Mouse (Mus musculus) lung, postnatal 0 days (tissue): Measurements from ENCODE around the gene Ablim1.
A peak's percentile ranks its signal among the peaks of the same experiment; 100 is the strongest.

ENCODE experiments used
- CTCF ChIP-seq: IDR thresholded peaks from 2 replicates; pipeline ENCODE4 v1.5.1; 2016; ENCODE audit warnings: antibody characterized with exemption, mild to moderate bottlenecking
- EP300 ChIP-seq: IDR thresholded peaks from 2 replicates; pipeline ENCODE4 v1.6.1; 2016; ENCODE audit warnings: antibody characterized with exemption, mild to moderate bottlenecking, control low read depth

DNA sequence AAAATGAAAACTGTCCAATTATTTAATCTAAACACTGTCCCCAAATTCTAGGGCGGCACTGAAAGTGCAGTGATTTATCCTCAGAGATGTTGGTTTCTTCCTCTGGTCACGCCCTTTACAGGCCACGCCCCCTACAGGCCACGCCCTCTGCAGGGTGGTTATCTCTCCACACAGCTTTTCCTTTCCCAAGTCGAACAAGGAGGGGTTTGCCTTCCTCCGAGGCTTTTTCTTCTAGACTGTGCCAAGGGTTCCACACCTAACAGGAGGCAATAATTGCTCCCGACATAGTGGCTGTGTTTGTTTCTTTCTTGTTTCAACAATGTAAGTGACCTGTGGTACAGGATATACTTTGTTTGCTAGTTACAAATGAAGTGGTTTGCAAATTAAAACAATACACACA lies 21.0 kb downstream of the Ablim1 start:
- TF ChIP-seq CTCF (peak; percentile 25; the same call in 1 of the 2 replicates), EP300 (peak; percentile 86)
